Mouse (Mus musculus): ENCODE measurements around the gene Tbxas1.
A peak's percentile ranks its signal among the peaks of the same experiment; 100 is the strongest.

The Tbxas1 gene

DNA sequence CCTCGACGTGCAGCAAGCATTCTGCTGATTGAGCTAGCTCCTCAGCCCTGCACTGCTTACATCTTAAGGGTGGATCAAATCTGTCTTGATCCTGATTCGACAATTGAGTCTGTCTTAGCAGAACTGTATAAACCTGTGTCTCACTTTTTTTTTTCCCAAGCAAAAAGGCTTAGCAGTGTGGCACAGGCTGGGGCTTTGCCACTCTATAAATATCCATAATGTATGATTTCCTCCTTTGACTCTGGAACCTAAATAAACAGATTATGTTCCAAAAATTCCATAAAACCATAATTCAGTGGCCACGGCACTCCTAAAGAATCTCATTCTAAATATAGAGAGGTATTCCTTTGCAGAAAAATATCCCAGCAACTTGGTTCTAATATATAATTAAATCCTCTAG is 122.6 kb downstream of the Tbxas1 start:
- DNase-seq (ENCODE audit: low spot score in 2 of 2), result no peak

DNA sequence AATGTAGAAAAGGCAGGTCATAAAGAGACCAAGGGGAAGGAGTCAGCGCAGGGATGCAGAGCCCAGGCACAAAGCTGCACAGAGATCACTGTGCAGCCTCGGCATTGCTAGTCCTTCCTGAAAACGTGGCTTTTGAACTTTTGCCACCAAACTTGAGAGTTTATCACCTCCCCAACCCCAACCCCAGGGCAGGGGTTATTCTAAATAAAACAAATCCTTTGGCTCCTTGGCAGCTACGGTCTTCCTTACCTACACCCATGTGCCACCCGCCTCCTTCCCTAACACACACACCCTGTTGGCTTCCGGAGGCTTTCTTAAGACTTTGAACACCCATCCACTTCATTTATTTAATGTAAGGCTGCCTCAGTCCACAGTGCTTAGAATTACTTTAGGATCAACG is 127.9 kb downstream of the Tbxas1 start:
- DNase-seq (ENCODE audit: low spot score in 2 of 2), result no peak

DNA sequence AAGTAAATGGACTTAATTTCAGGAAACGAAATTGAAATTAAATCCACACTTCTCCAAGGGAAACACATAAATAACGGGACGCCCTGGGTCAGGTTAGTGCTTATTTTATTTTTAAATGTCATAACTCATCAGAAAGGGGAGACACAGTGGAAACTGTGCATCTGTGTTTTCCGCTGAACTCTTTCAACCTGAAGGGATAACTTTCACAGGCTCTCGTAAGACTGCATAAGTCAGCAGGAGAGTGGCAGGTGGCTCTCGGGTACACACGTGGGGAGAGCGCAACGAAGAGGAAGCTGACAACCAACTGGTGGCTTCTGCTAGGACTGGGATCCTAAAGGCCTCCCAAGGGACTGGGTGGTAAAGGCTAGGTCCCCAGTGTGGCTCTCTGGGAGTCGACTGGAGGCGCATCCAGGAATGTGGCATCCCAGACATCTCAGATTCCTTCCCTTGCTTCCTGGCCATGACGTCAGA is 128.8 kb downstream of the Tbxas1 start:
- DNase-seq (ENCODE audit: low spot score in 2 of 2), result peak in 1 of 2 experiments; percentile 60

- peak in 1 of 2 experiments; percentile 57 for DNase-seq (ENCODE audit: low spot score in 2 of 2)
Measured at GRCm38 (mm10) chr6:39005267-39005944, 130.2 kb downstream of the Tbxas1 start.

GRCm38 (mm10) chr6:39005945-39006572 is 130.9 kb downstream of the Tbxas1 start:
- DNase-seq (ENCODE audit: low spot score in 2 of 2), result peak in 1 of 2 experiments; percentile 34

DNA sequence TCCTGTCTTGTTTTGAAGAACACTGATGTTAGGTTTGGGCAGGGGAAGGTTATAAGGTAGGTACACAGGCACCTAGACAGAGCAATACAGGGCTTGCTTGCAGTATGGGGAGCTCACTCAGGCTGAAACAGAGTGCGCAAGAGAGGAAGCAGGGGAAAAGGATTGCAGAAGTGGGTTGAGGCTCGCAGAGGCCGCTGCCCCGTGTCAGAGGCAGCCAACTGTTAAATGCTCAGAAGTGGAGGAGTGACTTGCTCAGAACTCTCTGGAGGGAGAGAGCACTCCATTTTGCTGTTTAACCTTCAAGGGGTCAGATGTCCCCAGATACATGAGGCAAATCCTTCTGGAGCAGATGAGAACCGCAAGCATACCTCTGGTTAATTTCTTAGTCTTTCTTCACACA is 132.0 kb downstream of the Tbxas1 start:
- peak; percentile 56 to 72 for DNase-seq (ENCODE audit: low spot score in 2 of 2)

- DNase-seq (ENCODE audit: low spot score in 2 of 2), result peak in 1 of 2 experiments; percentile 54
Measured at GRCm38 (mm10) chr6:39008116-39008515, 132.9 kb downstream of the Tbxas1 start.

GRCm38 (mm10) chr6:39013034-39013832 is 138.0 kb downstream of the Tbxas1 start:
- no peak for DNase-seq (ENCODE audit: low spot score in 2 of 2)

- peak in 1 of 2 experiments; percentile 36 for DNase-seq (ENCODE audit: low spot score in 2 of 2)
Measured at GRCm38 (mm10) chr6:39017942-39018341, 142.7 kb downstream of the Tbxas1 start.

- DNase-seq (ENCODE audit: low spot score in 2 of 2), result peak; percentile 34 to 75
Measured at GRCm38 (mm10) chr6:39018805-39019204, 143.6 kb downstream of the Tbxas1 start.

DNA sequence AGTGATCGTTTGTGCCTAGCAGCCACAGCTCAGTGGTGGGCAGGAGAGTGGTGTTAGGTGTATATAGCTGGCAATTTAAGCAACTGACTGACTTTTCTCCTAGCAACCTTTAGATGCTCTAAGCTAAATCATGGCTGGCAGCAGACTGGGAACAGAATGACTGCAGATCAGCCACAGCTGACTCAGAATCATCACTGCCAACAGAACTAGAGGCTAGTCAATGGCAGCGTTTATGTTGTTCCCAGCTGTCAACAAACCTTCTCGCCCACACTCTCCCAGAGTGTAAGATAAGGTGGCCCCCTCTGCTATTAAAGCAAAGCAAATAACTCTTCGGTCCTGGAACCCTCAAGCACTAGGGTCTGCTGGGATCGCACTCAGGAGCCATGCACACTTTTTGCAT is 144.0 kb downstream of the Tbxas1 start:
- DNase-seq (ENCODE audit: low spot score in 2 of 2), result no peak

GRCm38 (mm10) chr6:39021909-39022308 is 146.7 kb downstream of the Tbxas1 start:
- DNase-seq (ENCODE audit: low spot score in 2 of 2), result no peak

- DNase-seq (ENCODE audit: low spot score in 2 of 2), result no peak
Measured at GRCm38 (mm10) chr6:39022461-39023181, 147.4 kb downstream of the Tbxas1 start.

- DNase-seq (ENCODE audit: low spot score in 2 of 2), result no peak
Measured at GRCm38 (mm10) chr6:39024631-39025030, 149.4 kb downstream of the Tbxas1 start.

- DNase-seq (ENCODE audit: low spot score in 2 of 2), result no peak
Measured at GRCm38 (mm10) chr6:39025038-39025437, 149.8 kb downstream of the Tbxas1 start.

- no peak for DNase-seq (ENCODE audit: low spot score in 2 of 2)
Measured at GRCm38 (mm10) chr6:39030714-39031113, 155.5 kb downstream of the Tbxas1 start.

DNA sequence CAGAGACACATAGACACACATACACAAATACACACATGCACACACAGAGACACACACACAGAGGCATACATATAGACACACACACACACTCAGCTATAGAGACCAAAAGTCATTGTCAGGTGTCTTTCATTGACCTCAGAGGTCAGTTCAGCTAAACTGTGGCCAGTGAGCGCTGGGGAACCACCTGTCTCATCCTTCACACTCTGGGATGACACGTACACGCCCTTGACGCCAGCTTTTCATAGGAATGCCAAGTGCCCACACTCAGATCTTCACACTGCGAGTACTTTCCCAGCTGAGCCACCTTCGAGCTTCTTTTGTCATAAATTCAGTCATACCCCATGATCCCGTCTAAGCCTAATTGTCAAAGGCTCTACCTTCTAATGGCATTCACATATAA is 158.5 kb downstream of the Tbxas1 start:
- DNase-seq (ENCODE audit: low spot score in 2 of 2), result no peak

- DNase-seq (ENCODE audit: low spot score in 2 of 2), result no peak
Measured at GRCm38 (mm10) chr6:39035039-39035438, 159.8 kb downstream of the Tbxas1 start.

GRCm38 (mm10) chr6:39036204-39036603 is 161.0 kb downstream of the Tbxas1 start:
- no peak for DNase-seq (ENCODE audit: low spot score in 2 of 2)

DNA sequence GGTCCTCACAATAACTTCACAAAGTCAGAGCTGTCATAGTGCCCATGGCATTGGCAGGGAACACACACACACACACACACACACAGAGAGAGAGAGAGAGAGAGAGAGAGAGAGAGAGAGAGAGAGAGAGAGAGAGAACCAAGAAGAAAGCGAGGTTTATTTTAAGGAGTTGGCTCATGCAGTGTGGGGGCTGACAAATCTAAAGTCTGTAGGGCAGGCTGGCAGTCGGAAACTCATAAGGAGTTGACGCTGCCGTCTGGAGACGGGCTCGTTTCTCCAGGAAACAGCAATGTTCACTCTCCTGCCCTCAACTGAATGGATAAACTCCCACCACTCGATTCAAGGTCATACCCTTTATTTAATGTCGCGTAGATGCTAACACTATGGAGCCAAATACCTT is 165.2 kb downstream of the Tbxas1 start:
- DNase-seq (ENCODE audit: low spot score in 2 of 2), result no peak

GRCm38 (mm10) chr6:39049141-39049540 is 173.9 kb downstream of the Tbxas1 start:
- no peak for DNase-seq (ENCODE audit: low spot score in 2 of 2)

DNA sequence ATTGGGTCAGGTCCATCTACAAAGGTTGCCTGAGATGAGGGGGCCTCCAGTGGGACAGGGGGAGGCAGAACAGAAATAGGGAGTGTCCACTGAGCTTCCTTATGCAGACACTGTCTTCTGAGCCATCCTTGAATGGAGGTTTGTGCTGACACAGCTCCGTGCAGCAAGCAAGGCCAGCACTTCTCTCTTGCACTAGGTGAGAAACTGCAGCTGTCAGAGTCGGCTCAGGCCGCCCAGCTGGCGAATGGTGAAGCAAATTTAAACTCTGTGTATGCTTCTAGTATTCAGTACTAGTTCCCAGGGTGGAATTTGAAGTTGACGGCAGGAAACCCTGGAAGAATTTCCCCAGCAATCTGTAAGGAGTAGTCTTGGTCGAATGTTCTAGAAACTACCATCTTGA is 175.6 kb downstream of the Tbxas1 start:
- DNase-seq (ENCODE audit: low spot score in 2 of 2), result no peak

Data from spleen, postnatal 4 days (tissue).